Mouse (Mus musculus): ENCODE measurements around the gene Yrdc. TPM values are rescaled to one million over a fixed set of nuclear protein-coding genes. Genes with fewer than 3 reads are reported as not detected.

Yrdc gene
- total RNA-seq, 2 experiments from 2014 or later: 42.2 to 42.3 TPM

GRCm38 (mm10) chr4:124849631-124850260 is 733 bp upstream of the Yrdc start:
- no peak for DNase-seq (ENCODE audit: low spot score in 2 of 2)

- DNase-seq (ENCODE audit: low spot score in 2 of 2): peak; percentile 57 to 72
Measured at GRCm38 (mm10) chr4:124850933-124851658, 617 bp downstream of the Yrdc start, which contains the start of gene 1110065P20Rik. Gene 1110065P20Rik, minus strand, starts transcription at chr4:124851196.

- no peak for DNase-seq (ENCODE audit: low spot score in 2 of 2)
Measured at GRCm38 (mm10) chr4:124856294-124856693, 5.8 kb downstream of the Yrdc start.

GRCm38 (mm10) chr4:124858370-124858769 is 7.9 kb downstream of the Yrdc start:
- peak in 1 of 2 experiments; percentile 65 for DNase-seq (ENCODE audit: low spot score in 2 of 2)

- DNase-seq (ENCODE audit: low spot score in 2 of 2): peak; percentile 61 to 67
Measured at GRCm38 (mm10) chr4:124860446-124860845, 10.0 kb downstream of the Yrdc start.

GRCm38 (mm10) chr4:124861283-124862188 is 11.1 kb downstream of the Yrdc start, which contains the start of gene Maneal:
Gene Maneal, minus strand, starts transcription at chr4:124862171.
- DNase-seq (ENCODE audit: low spot score in 2 of 2): no peak

- no peak for DNase-seq (ENCODE audit: low spot score in 2 of 2)
Measured at GRCm38 (mm10) chr4:124872719-124873118, 22.2 kb downstream of the Yrdc start.

GRCm38 (mm10) chr4:124880599-124880998 is 30.1 kb downstream of the Yrdc start, which contains the start of gene Epha10:
Gene Epha10, plus strand, starts transcription at chr4:124880899.
- no peak for DNase-seq (ENCODE audit: low spot score in 2 of 2)

GRCm38 (mm10) chr4:124881341-124881908 is 30.9 kb downstream of the Yrdc start:
- DNase-seq (ENCODE audit: low spot score in 2 of 2): no peak

- DNase-seq (ENCODE audit: low spot score in 2 of 2): peak; percentile 46 to 49
Measured at GRCm38 (mm10) chr4:124882151-124882729, 31.8 kb downstream of the Yrdc start.

- no peak for DNase-seq (ENCODE audit: low spot score in 2 of 2)
Measured at GRCm38 (mm10) chr4:124888702-124889101, 38.2 kb downstream of the Yrdc start.

- DNase-seq (ENCODE audit: low spot score in 2 of 2): no peak
Measured at GRCm38 (mm10) chr4:124889935-124890334, 39.5 kb downstream of the Yrdc start.

GRCm38 (mm10) chr4:124890831-124891230 is 40.4 kb downstream of the Yrdc start:
- DNase-seq (ENCODE audit: low spot score in 2 of 2): no peak

- no peak for DNase-seq (ENCODE audit: low spot score in 2 of 2)
Measured at GRCm38 (mm10) chr4:124893769-124894168, 43.3 kb downstream of the Yrdc start.

GRCm38 (mm10) chr4:124894508-124895428 is 44.3 kb downstream of the Yrdc start:
- no peak for DNase-seq (ENCODE audit: low spot score in 2 of 2)

- DNase-seq (ENCODE audit: low spot score in 2 of 2): no peak
Measured at GRCm38 (mm10) chr4:124898428-124898827, 47.9 kb downstream of the Yrdc start.

GRCm38 (mm10) chr4:124899906-124900305 is 49.4 kb downstream of the Yrdc start:
- DNase-seq (ENCODE audit: low spot score in 2 of 2): no peak

All from adrenal gland, postnatal 4 days (tissue).